ENCODE assay signal across 10 mouse cellular contexts in genomic region chr13:103985510-103986278, GRCm38 (mm10).
DNase-seq lines count a peak whose midpoint lies in the region; ATAC-seq lines count a peak whose summit lies in the region.
"Had no signal": no experiment of that assay in that cellular context is flagged by ENCODE, and none has a peak within 500 bp of the region (broad histone marks: within the 10 kb centered on the region; RNA-seq: fewer than 3 reads in every experiment).

No protein-coding gene starts in this region.

- no peak for ATAC-seq in hindbrain, embryonic 12.5 days (ENCODE audit: low FRiP score)
- ATAC-seq in intestine, embryonic 14.5 days (replicated peaks; ENCODE audit: low FRiP score, low TSS enrichment, low read depth), result peak; percentile 33; the same call in 1 of the 2 replicates
- ATAC-seq: liver, postnatal 0 days had no signal

- H3K36me3 ChIP-seq in hindbrain, embryonic 12.5 days, result no peaks in the 10 kb centered on the region
- no peaks in the 10 kb centered on the region for H3K36me3 ChIP-seq in hindbrain, embryonic 10.5 days
- H3K36me3 ChIP-seq in intestine, embryonic 14.5 days (ENCODE audit: control insufficient read depth, insufficient read depth, low read length), result no peaks in the 10 kb centered on the region

- no peaks in the 10 kb centered on the region for H3K4me1 ChIP-seq in hindbrain, embryonic 12.5 days
- H3K4me1 ChIP-seq in hindbrain, embryonic 10.5 days (replicated peaks), result no peaks in the 10 kb centered on the region
- peaks cover 10% of the 10 kb centered on the region for H3K4me1 ChIP-seq in intestine, embryonic 14.5 days (replicated peaks; ENCODE audit: control insufficient read depth, insufficient read depth, low read length)

- H3K9ac ChIP-seq in hindbrain, embryonic 12.5 days, result no peak overlapping the region
- no peak overlapping the region for H3K9ac ChIP-seq in intestine, embryonic 14.5 days (ENCODE audit: low read length)
- H3K9ac ChIP-seq: liver, postnatal 0 days had no signal

- no peak overlapping the region for H3K4me2 ChIP-seq in hindbrain, embryonic 12.5 days (replicated peaks)
- peak overlapping the region; percentile 7; the same call in 1 of the 2 replicates for H3K4me2 ChIP-seq in intestine, embryonic 14.5 days (ENCODE audit: low read length)

- DNase-seq in hindbrain, embryonic 10.5 days (ENCODE audit: low spot score), result no peak
- peak; percentile 24 for DNase-seq in adrenal gland, postnatal 25 days
- DNase-seq in intestine, embryonic 14.5 days (ENCODE audit: low spot score), result peak; percentile 63
- DNase-seq in lung, postnatal 4 days, result peak; percentile 58 to 82
- DNase-seq in left cerebral cortex, adult 8-10 months (ENCODE audit: low spot score in 2 of 2), result no peak
- DNase-seq in liver, result no peak
- DNase-seq: layer of hippocampus, adult 9-11 months; liver, postnatal 0 days; thymus, postnatal 25 days had no signal

- peaks cover 8% of the 10 kb centered on the region for H3K9me3 ChIP-seq in hindbrain, embryonic 12.5 days (replicated peaks)
- H3K9me3 ChIP-seq in hindbrain, embryonic 10.5 days, result peaks cover 13% of the 10 kb centered on the region; the same call in 1 of the 2 replicates
- peaks cover 5% of the 10 kb centered on the region for H3K9me3 ChIP-seq in intestine, embryonic 14.5 days (ENCODE audit: control insufficient read depth, low read length)

- no peaks in the 10 kb centered on the region for H3K27me3 ChIP-seq in hindbrain, embryonic 12.5 days
- 0 out of 2 replicates have a peak, but pooled peaks cover 1% of the 10 kb centered on the region for H3K27me3 ChIP-seq in hindbrain, embryonic 10.5 days (ENCODE audit: insufficient read depth, poor library complexity, severe bottlenecking)
- no peaks in the 10 kb centered on the region for H3K27me3 ChIP-seq in intestine, embryonic 14.5 days (replicated peaks; ENCODE audit: control insufficient read depth, insufficient read depth, low read length)

- 77% methylated on average over 20 of the region's 20 CpGs for WGBS in hindbrain, embryonic 12.5 days
- 89% methylated on average over 20 of the region's 20 CpGs for WGBS in hindbrain, embryonic 10.5 days
- 54% methylated on average over 20 of the region's 20 CpGs for WGBS in intestine, embryonic 14.5 days

- H3K27ac ChIP-seq in hindbrain, embryonic 12.5 days, result peak overlapping the region; percentile 5; the same call in 1 of the 2 replicates
- H3K27ac ChIP-seq in hindbrain, embryonic 10.5 days, result no peak overlapping the region
- peak overlapping the region; percentile 90 for H3K27ac ChIP-seq in intestine, embryonic 14.5 days (ENCODE audit: low read depth)

- no peak overlapping the region for H3K4me3 ChIP-seq in hindbrain, embryonic 12.5 days
- H3K4me3 ChIP-seq in hindbrain, embryonic 10.5 days, result no peak overlapping the region
- H3K4me3 ChIP-seq in intestine, embryonic 14.5 days (ENCODE audit: low read depth, low read length), result no peak overlapping the region

Comparison
In these comparisons a context has a peak if more than half of its experiments do, and no peak if none do; other contexts are left out.
1. DNase-seq: peak in adrenal gland, postnatal 25 days (single experiment), intestine, embryonic 14.5 days (single experiment) and lung, postnatal 4 days (2 of 2); none in hindbrain, embryonic 10.5 days (single experiment), left cerebral cortex, adult 8-10 months (0 of 2) and liver (single experiment).